Mouse (Mus musculus): ENCODE results near the gene Gm17542. TPM values are rescaled to one million over a fixed set of nuclear protein-coding genes. Genes with fewer than 3 reads are reported as not detected.

The Gm17542 gene
- polyA plus RNA-seq, 1 experiment from 2014 or later: not detected

Other genes starting within 250 kb of the Gm17542 start
- gene Ccdc138, start 220.3 kb downstream of the Gm17542 start, polyA plus RNA-seq (2014; fragmentation: Nextera tagmentation; extraction: Ambion mirVana): 8.5 and 9.2 TPM in 2 replicates
- 0.07 and 0.26 TPM in 2 replicates for gene Edar, start 42.6 kb downstream of the Gm17542 start, polyA plus RNA-seq (2014; fragmentation: Nextera tagmentation; extraction: Ambion mirVana)
- 4.7 TPM in 2 replicates for gene Sh3rf3, start 95.1 kb upstream of the Gm17542 start, polyA plus RNA-seq (2014; fragmentation: Nextera tagmentation; extraction: Ambion mirVana)